Mouse (Mus musculus) 416B (cell line): ENCODE measurements around the gene Gm10912.
A peak's percentile ranks its signal among the peaks of the same experiment; 100 is the strongest.
"Not testable (repeated sequence)": the region's sequence is repeated elsewhere in the genome, so short reads cannot be mapped to it uniquely, and the experiment has no call there.

Source experiments
- DNase-seq: peaks from one replicate; pipeline ENCODE4 v3.0.0; 2011; ENCODE audit warnings: low read depth

Gm10912 gene

DNA sequence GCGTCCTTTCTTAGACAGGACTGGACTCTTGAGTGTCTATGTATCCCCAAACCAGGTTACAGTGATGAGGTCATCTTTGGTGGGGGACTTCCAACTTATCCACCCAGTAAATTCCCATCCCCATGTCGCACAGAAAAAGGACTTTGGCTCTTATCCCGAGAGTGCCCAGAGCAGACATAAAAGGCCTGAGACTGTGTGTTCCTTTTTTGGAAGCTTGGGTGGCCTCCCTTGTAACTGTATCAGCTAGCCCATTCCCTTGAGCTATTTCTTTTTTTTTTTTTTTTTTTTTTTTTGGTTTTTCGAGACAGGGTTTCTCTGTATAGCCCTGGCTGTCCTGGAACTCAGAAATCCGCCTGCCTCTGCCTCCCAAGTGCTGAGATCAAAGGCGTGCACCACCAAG lies at the start of gene Gm10912:
Gene Gm10912 (plus strand): TSS at position 301 of the 400 bp plus-strand sequence.
- DNase-seq: not testable (repeated sequence)

GRCm38 (mm10) chr2:104023096-104023495 lies 42.5 kb upstream of the Gm10912 start:
- no peak for DNase-seq

GRCm38 (mm10) chr2:104024656-104025055 lies 41.0 kb upstream of the Gm10912 start:
- no peak for DNase-seq

GRCm38 (mm10) chr2:104027458-104028138 lies 38.0 kb upstream of the Gm10912 start, which contains the start of gene Fbxo3:
TSS of gene Fbxo3 (plus strand) at chr2:104027721.
- DNase-seq: peak; percentile 84

- peak; percentile 42 for DNase-seq
Observed at GRCm38 (mm10) chr2:104028139-104028723, 37.4 kb upstream of the Gm10912 start, which contains the start of gene 4931422A03Rik. TSS of gene 4931422A03Rik (minus strand) at chr2:104028361.

DNA sequence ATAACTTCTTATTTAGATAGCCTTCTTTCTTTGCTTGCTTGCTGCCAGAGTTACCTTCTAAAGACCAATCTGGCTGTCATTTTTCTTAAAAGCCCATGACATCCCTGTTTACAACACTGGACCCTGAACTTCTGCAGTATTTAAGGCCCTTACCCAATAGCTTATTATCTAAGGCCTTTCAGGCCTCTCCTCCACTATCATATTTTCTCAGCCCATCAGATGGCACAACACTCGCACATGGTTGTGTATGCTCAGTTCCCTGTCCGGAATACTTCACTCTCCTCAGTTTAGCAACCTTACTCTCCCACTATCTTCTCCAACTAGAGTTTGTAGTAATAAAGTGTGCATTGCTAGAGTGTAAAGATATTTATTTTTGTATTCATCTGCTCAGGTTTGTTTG lies 36.6 kb upstream of the Gm10912 start:
- peak; percentile 39 for DNase-seq

DNA sequence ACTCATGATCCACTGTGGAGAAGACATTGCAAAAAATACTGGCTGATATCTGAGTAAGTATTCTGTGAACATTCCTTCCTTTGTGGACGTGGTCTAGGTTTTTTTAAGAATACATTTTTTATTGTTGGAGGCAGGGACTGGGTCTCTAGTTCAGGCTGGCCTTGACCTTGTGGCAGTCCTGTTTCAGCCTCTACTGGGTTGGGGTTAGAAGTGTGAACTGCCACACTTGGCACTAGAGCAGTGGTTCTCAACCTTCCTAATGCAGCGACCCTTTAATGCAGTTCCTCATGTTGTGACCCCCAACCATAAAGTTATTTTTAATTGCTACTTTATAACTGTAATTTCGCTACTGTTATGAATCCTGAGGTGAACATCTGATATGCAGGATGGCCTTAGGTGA lies 35.2 kb upstream of the Gm10912 start:
- DNase-seq: peak; percentile 24

DNA sequence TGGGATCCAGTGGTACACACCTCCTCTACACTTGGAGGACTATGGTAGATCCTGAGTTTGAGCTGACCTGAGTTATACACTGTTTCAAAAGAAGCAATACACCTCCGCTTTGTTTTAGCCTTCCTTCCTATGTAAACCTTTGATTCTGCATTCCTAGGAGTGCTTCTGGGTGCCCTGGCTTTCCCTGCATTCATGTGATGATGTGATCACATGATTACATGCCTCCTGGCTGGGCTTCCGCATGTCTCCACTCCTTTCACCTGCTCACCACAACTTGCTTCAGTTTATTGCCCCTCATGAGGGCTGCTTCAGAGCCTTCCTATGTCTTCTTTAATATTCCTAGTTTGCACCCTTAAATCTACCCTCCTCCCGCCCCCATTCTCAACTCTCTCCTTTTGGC lies 33.6 kb upstream of the Gm10912 start:
- DNase-seq: no peak

- DNase-seq: peak; percentile 58
Observed at GRCm38 (mm10) chr2:104034832-104035472, 30.7 kb upstream of the Gm10912 start.

DNA sequence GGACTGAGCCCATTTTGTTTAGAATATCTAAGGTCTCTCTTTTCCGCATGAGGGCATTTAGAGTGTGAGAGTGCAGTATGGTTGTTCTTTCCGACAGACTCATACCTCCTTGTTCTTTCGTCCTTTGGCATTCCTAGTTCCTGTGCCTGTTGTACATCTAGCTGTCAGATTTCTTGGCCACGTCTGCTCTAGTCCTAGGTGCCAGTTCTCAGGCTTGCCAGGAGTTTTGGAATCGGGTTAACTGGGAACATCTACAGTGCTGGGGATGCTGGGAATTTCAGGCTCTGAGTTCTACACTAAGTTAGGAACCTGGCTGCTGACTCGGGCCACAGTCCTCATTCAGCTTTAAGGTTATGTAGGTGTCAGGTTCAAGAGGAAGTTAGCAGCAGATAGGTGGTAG lies 30.0 kb upstream of the Gm10912 start:
- DNase-seq: no peak

DNA sequence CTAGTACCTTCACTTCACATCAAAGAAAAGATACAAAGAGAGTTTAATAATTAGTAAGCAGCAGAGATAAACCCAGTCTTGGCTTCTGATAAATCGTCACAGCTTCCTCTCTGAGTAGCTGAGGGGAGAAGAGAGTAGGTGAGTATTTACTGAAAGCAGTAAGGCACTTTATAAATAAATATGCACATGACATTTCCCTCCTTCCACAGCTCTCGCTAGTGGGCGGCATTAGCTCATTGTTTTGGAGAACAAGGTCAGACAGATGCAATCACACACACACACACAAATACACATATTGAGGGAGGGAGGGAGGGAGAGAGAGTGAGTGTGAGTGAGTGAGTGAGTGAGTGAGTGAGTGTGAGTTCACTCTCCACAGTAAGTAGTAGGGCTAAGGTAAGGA lies 29.3 kb upstream of the Gm10912 start:
- DNase-seq: no peak

DNA sequence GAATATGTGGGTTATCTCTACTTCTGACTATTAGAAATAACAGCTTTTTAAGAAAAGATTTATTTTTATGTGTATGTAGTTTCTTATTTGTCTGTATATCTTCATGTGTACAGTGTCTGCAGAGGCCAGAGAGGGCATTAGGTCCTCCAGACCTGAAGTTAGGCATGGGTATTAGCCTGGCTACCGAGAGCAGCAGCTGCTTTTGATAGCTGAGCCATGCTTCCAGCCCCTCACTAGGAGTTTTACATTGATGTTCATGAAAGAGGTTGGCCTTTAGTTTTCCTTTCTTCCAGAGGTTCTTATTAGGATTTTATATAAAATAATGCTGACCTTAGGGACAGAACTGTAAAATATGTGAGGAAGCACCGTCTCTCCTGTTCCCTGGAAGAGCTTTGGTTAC lies 27.4 kb upstream of the Gm10912 start:
- no peak for DNase-seq

GRCm38 (mm10) chr2:104041632-104042031 lies 24.0 kb upstream of the Gm10912 start:
- DNase-seq: peak; percentile 79

DNA sequence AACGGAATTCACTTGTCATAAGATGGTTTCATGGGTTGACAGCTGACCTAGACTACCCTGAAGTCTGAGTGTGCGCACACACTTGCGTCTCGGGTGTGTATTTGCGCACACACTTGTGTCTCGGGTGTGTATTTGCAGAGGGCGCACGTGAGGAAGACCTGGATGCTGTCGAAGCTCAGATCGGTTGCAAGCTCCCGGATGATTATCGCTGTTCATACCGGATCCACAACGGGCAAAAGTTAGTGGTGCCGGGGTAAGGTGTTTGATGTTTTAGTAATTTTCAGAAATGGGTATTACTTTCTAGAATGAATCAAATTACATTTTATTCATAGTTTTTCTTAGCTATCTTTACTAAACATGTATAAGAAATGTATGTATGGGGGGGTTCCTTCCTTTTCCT lies 22.9 kb upstream of the Gm10912 start:
- no peak for DNase-seq

GRCm38 (mm10) chr2:104043624-104044478 lies 21.8 kb upstream of the Gm10912 start:
- DNase-seq: no peak

- DNase-seq: no peak
Observed at GRCm38 (mm10) chr2:104044479-104045080, 21.0 kb upstream of the Gm10912 start.

DNA sequence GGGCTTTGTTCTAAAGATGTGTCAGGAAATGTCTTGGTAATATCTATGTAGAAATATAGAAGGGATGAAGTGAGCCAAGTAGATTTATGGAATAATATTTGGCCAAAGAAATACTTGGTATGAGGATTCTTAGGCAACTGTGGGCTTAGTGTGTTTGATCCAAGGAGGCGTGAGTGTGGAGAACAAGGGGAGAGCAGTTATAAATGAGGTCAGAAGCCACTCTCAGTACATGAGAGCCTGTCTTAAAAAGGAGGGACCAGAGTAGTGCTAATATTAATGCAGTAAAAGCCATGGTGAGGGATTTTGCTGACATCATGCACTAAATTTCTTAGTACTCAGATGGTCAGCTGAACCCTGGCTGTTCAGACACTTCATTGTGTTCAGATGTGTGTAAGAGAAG lies 7.2 kb upstream of the Gm10912 start:
- DNase-seq: no peak

GRCm38 (mm10) chr2:104058954-104059353 lies 6.7 kb upstream of the Gm10912 start:
- no peak for DNase-seq

DNA sequence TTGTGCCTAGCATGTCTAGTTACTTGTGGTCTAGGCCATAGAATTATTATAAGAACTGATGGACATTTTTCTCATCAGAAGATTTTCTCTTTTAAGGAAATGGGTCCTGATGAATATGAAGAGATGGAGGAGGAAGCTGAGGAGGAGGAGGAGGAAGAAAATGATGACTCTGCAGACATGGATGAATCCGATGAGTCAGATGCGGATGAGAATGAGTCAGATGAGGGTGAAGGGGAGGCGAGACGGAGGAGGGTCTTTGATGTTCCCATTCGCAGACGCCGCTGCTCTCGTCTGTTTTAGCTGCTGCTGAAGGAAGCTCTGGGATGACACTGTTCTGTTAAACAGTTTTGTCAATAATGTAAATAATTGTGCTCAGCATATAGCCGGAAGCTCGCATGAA lies 5.8 kb upstream of the Gm10912 start:
- DNase-seq: no peak

DNA sequence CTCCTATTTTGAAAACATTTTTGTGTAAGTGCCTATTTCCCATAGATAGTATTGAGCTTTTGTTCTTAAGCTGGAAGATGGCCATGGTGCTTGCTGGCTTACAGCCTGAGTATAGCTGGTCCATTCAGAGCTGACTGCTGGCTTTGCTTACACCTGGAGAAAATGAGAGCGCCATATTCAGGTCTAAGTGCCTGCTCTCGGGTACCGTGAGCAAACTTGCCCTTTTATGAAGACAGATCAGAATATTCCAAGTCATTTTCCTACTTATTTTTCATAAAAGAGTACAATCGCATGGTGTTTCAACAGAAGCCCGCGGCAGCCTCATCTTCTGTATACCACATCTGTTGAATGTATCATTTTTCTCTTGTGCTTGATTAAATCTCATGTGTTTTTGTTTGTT lies 4.6 kb upstream of the Gm10912 start:
- DNase-seq: no peak

- no peak for DNase-seq
Observed at GRCm38 (mm10) chr2:104062665-104063064, 3.0 kb upstream of the Gm10912 start.

GRCm38 (mm10) chr2:104064152-104064551 lies 1.5 kb upstream of the Gm10912 start:
- DNase-seq: no peak
